Mouse (Mus musculus): ENCODE results near the gene Dnajb9. TPM values are rescaled to one million over a fixed set of nuclear protein-coding genes. Genes with fewer than 3 reads are reported as not detected.
A peak's percentile ranks its signal among the peaks of the same experiment; 100 is the strongest.
"Not testable (repeated sequence)": the region's sequence is repeated elsewhere in the genome, so short reads cannot be mapped to it uniquely, and the experiment has no call there.

The Dnajb9 gene
- polyA plus RNA-seq (2012; rRNA removed) = 3.6 and 4.6 TPM in 2 replicates

DNA sequence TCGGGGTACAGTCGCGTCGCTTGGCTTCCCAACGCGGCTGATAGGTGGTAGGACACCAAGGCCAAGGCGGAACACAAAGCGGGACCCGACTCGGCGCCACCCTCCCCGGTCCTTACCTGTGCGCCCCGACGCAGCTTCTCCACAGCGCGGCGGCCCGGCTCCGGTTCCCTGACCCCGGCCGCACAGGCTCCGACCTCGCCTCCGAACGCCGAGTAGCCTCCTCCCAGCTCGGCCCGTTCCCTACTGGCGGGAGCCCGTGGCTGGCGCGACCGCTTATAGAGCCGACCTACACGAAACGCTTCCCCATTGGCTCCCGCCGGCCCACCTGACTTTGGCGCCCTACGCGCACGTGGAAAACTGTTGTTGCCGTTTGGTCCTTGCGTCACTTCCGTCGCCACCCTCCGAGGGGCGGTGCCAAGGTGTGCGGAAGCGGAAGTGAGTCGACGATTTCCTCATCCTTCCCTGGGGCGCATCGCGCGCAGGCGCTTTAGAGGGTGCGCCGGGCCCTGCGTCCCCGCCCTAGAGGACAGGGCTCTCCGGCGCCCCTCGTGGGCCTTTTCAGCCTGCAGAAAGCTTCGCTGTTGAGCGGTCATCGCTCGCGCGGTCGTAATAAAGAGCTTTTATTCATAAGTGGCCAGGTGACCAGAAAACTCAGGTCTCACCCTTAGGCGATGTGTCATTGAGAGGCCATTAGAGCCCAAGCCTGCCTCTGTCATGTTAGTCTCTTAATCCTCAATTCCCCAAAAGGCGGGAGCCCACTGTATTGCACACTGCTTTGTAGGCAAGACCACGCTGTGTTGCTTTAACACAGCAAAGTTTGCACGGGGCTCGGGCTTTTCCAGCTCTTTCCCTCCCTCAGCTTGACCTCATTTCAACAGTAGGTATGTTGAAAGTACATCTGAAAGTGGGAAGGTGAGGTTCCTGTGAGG is at the start of gene Dnajb9:
Gene Dnajb9 (minus strand): TSS at position 503 of the 929 bp plus-strand sequence.
- DNase-seq = peak; percentile 100
- TF ChIP-seq POLR2A (IDR thresholded peaks at IDR 0.05; ENCODE audit: borderline replicate concordance, extremely low read depth, low read depth, low read length) = peak; percentile 99
- TF ChIP-seq CTCF (IDR thresholded peaks at IDR 0.05; ENCODE audit: insufficient read depth, low read length) = peak; percentile 53
- peaks cover 4% of the 10 kb centered on the region; the same call in 1 of the 2 replicates for H3K4me1 ChIP-seq (ENCODE audit: control insufficient read depth, insufficient read depth, low read length)
- WGBS = under 1% methylated on average over 77 of the region's 77 CpGs
- H3K4me3 ChIP-seq (replicated peaks; ENCODE audit: extremely low read depth, low read depth, low read length) = peak within 1 kb of the TSS; percentile 93

DNA sequence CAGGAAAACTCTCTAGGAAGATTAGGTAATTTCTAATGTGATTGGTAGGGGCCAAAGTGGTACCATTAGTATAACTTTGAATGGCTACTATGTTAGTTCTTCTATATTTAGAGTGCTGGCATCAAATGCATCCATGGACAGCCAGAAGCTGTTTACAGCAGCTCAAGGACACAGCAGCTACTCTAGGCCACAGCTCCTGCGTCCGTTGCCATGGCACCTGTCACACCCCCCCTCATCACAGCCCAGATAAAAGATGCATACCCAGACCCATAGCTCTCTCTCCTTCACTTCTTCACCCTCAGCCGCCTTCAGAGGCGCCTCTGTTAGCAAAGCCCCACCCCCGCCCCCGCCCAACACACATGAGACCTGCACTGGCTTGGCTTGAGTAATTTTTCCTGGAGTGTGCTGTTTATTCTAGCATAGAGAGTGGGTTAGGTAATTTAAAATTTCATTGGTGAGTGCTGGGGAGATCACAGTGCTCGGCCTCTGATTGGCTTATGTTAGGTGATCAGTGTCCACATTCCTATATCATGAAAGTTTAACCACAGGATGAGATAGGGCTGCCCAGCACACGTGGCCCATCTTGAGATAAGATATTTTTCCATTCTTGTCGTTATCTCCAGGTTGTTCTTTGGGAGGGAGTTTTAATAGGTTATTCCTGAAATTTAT is 38.3 kb upstream of the Dnajb9 start:
- TF ChIP-seq POLR2A (IDR thresholded peaks at IDR 0.05; ENCODE audit: borderline replicate concordance, extremely low read depth, low read depth, low read length) = no peak
- TF ChIP-seq CTCF (IDR thresholded peaks at IDR 0.05; ENCODE audit: insufficient read depth, low read length) = no peak
- 57% methylated on average over 9 of the region's 9 CpGs for WGBS
- H3K4me3 ChIP-seq (replicated peaks; ENCODE audit: extremely low read depth, low read depth, low read length) = no peak overlapping the region
- no peak for DNase-seq
- H3K4me1 ChIP-seq (ENCODE audit: control insufficient read depth, insufficient read depth, low read length) = no peaks in the 10 kb centered on the region

- no peak for TF ChIP-seq CTCF (IDR thresholded peaks at IDR 0.05; ENCODE audit: insufficient read depth, low read length)
- no peak for TF ChIP-seq POLR2A (IDR thresholded peaks at IDR 0.05; ENCODE audit: borderline replicate concordance, extremely low read depth, low read depth, low read length)
- H3K4me1 ChIP-seq (ENCODE audit: control insufficient read depth, insufficient read depth, low read length) = no peaks in the 10 kb centered on the region
- WGBS = 76% methylated on average over 3 of the region's 3 CpGs
- no peak overlapping the region for H3K4me3 ChIP-seq (replicated peaks; ENCODE audit: extremely low read depth, low read depth, low read length)
- DNase-seq = no peak
These were observed 35.6 kb upstream of the Dnajb9 start for GRCm38 (mm10) chr12:44245739-44246138.

DNA sequence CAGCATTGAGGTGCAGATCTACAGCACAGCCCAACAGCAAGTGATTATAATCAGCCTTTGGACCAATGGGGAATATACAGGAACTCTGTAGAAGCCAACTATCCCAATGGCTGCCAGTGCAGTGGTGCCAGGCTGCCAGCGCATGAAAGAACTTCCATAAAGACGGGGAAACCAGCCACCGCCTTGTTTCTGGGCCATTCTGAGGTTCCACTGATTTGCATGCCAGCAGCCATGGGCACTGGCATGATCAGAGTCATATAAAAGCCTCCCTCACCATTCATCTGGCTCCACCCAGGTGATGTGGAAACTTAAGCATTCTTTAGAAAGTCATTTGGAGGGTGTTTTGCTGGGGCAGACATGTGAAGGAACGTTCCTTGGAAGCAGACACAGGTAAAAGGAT is 32.3 kb upstream of the Dnajb9 start:
- H3K4me3 ChIP-seq (replicated peaks; ENCODE audit: extremely low read depth, low read depth, low read length) = no peak overlapping the region
- DNase-seq = no peak
- TF ChIP-seq POLR2A (IDR thresholded peaks at IDR 0.05; ENCODE audit: borderline replicate concordance, extremely low read depth, low read depth, low read length) (no peak), CTCF (IDR thresholded peaks at IDR 0.05; ENCODE audit: insufficient read depth, low read length) (no peak)
- H3K4me1 ChIP-seq (ENCODE audit: control insufficient read depth, insufficient read depth, low read length) = no peaks in the 10 kb centered on the region
- WGBS = 74% methylated on average over 4 of the region's 4 CpGs

DNA sequence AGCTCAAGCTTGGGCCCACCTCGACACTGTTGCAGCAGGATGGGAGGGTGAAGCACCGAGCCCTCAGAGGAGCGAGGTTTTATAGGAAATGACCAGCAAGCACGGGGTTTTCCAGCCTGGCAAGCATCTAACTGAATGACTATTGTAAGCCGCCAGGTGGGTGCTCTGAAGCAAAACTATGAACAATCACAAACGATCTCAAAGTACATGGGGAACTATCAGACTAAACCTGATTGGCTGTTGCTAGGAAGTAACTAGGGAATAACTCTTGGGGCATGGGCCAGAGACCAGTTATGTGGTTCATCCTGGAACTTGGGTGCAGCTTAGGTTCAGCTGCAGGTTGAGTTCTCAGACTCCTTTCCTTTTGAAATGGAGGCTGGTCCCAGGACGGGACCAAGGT is 31.0 kb upstream of the Dnajb9 start:
- Histone ChIP-seq H3K4me3 (replicated peaks; ENCODE audit: extremely low read depth, low read depth, low read length) (no peak overlapping the region), H3K4me1 (ENCODE audit: control insufficient read depth, insufficient read depth, low read length) (no peaks in the 10 kb centered on the region)
- DNase-seq = no peak
- WGBS = 68% methylated on average over 7 of the region's 7 CpGs
- TF ChIP-seq POLR2A (IDR thresholded peaks at IDR 0.05; ENCODE audit: borderline replicate concordance, extremely low read depth, low read depth, low read length) (no peak), CTCF (IDR thresholded peaks at IDR 0.05; ENCODE audit: insufficient read depth, low read length) (no peak)

DNA sequence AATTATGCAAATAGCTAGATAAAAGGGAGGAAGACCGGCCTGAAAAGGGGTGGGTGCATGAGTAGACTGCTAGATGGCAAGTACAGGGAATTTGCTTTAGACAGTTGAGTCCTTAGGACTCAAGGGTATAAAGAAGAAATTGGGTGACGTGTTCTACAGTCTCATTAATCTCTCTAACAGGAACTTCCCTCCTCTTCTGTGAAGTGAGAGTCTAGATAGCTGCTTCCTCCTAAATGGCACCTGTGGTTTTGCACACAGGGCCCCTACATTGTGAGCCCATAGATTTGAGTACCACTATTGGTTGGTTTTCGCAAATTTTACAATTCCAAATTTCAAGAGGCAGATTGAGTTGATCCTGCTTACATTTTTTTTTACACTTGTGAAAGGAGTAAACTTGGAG is 14.5 kb upstream of the Dnajb9 start:
- WGBS = 71% methylated on average over 3 of the region's 3 CpGs
- TF ChIP-seq CTCF (IDR thresholded peaks at IDR 0.05; ENCODE audit: insufficient read depth, low read length) = no peak
- TF ChIP-seq POLR2A (IDR thresholded peaks at IDR 0.05; ENCODE audit: borderline replicate concordance, extremely low read depth, low read depth, low read length) = no peak
- H3K4me3 ChIP-seq (replicated peaks; ENCODE audit: extremely low read depth, low read depth, low read length) = no peak overlapping the region
- DNase-seq = no peak
- H3K4me1 ChIP-seq (ENCODE audit: control insufficient read depth, insufficient read depth, low read length) = no peaks in the 10 kb centered on the region

GRCm38 (mm10) chr12:44223044-44223443 is 12.9 kb upstream of the Dnajb9 start:
- H3K4me1 ChIP-seq (ENCODE audit: control insufficient read depth, insufficient read depth, low read length) = no peaks in the 10 kb centered on the region
- WGBS = 85% methylated on average over 3 of the region's 3 CpGs
- TF ChIP-seq CTCF (IDR thresholded peaks at IDR 0.05; ENCODE audit: insufficient read depth, low read length) (no peak), POLR2A (IDR thresholded peaks at IDR 0.05; ENCODE audit: borderline replicate concordance, extremely low read depth, low read depth, low read length) (no peak)
- no peak for DNase-seq
- no peak overlapping the region for H3K4me3 ChIP-seq (replicated peaks; ENCODE audit: extremely low read depth, low read depth, low read length)

GRCm38 (mm10) chr12:44221651-44222356 is 11.7 kb upstream of the Dnajb9 start:
- Histone ChIP-seq H3K4me1 (ENCODE audit: control insufficient read depth, insufficient read depth, low read length) (no peaks in the 10 kb centered on the region), H3K4me3 (replicated peaks; ENCODE audit: extremely low read depth, low read depth, low read length) (peak overlapping the region; percentile 62)
- TF ChIP-seq POLR2A (IDR thresholded peaks at IDR 0.05; ENCODE audit: borderline replicate concordance, extremely low read depth, low read depth, low read length) (no peak), CTCF (IDR thresholded peaks at IDR 0.05; ENCODE audit: insufficient read depth, low read length) (no peak)
- DNase-seq = peak; percentile 28
- WGBS = 3% methylated on average over 89 of the region's 89 CpGs

GRCm38 (mm10) chr12:44221070-44221469 is 10.9 kb upstream of the Dnajb9 start, which contains the start of gene Pnpla8:
Pnpla8 (plus strand) TSS chr12:44221370.
- H3K4me3 ChIP-seq (replicated peaks; ENCODE audit: extremely low read depth, low read depth, low read length) = peak within 1 kb of the TSS; percentile 62
- WGBS = 95% methylated on average over 2 of the region's 2 CpGs
- not testable (repeated sequence) for DNase-seq

More at GRCm38 (mm10) chr12:44221070-44221469, 10.9 kb upstream of the Dnajb9 start, which contains the start of gene Pnpla8:
- not testable (repeated sequence) for H3K4me1 ChIP-seq (ENCODE audit: control insufficient read depth, insufficient read depth, low read length)

Measured in lung, adult 2 months (tissue).